Mouse (Mus musculus) liver, embryonic 13.5 days (tissue): ENCODE results near the gene Olfr1014. TPM values are rescaled to one million over a fixed set of nuclear protein-coding genes. Genes with fewer than 3 reads are reported as not detected.

ENCODE experiments used
- ATAC-seq: fragments of 200-750 bp; cut with Nextera tagmentation; 2 replicates; pipeline ENCODE4 v1.8.0; 2017; ENCODE audit warnings: low read depth, mild to moderate bottlenecking, moderate number of reproducible peaks, moderate library complexity
- DNase-seq: peaks from one replicate; pipeline ENCODE4 v3.0.0; 2022
- H3K27ac ChIP-seq: fragments of 300-500 bp; sonication (generic); 2 replicates; pipeline ENCODE4 v1.5.1; 2015; ENCODE audit warnings: moderate library complexity, mild to moderate bottlenecking, inconsistent platforms
- H3K27me3 ChIP-seq: fragments of 300-500 bp; sonication (generic); 2 replicates; pipeline ENCODE4 v1.6.1; 2015; ENCODE audit warnings: mild to moderate bottlenecking, inconsistent platforms
- H3K36me3 ChIP-seq: fragments of 300-500 bp; sonication (generic); 2 replicates; pipeline ENCODE4 v1.6.1; 2015; ENCODE audit warnings: mild to moderate bottlenecking, inconsistent platforms
- H3K4me1 ChIP-seq: fragments of 300-500 bp; sonication (generic); replicated peaks from 2 replicates; pipeline ENCODE4 v1.6.1; 2015; ENCODE audit warnings: inconsistent platforms
- H3K4me2 ChIP-seq: fragments of 300-500 bp; sonication (generic); 2 replicates; pipeline ENCODE4 v1.6.1; 2015; ENCODE audit warnings: inconsistent platforms, mild to moderate bottlenecking, moderate library complexity
- H3K4me3 ChIP-seq: fragments of 300-500 bp; sonication (generic); replicated peaks from 2 replicates; pipeline ENCODE4 v1.5.1; 2015; ENCODE audit warnings: mild to moderate bottlenecking, inconsistent platforms
- H3K9ac ChIP-seq: fragments of 300-500 bp; sonication (generic); 2 replicates; pipeline ENCODE4 v1.6.1; 2015; ENCODE audit warnings: mild to moderate bottlenecking, inconsistent platforms
- H3K9me3 ChIP-seq: fragments of 300-500 bp; sonication (generic); replicated peaks from 2 replicates; pipeline ENCODE4 v1.6.1; 2016; ENCODE audit warnings: inconsistent platforms
- WGBS: fragments of 180-500 bp; shearing (Covaris S2); methylation state at CpG from one replicate; pipeline ENCODE4 v1.1.7; 2015; ENCODE audit not compliant: insufficient replicate concordance; 5-methylcytosine and 5-hydroxymethylcytosine counted together
- polyA plus RNA-seq: library from polyadenylated mRNA; unstranded; fragments of >200 nt; fragmentation: Nextera tagmentation; extraction: Ambion mirVana; gene quantifications from 2 replicates; pipeline ENCODE4 v1.2.1, GENCODE M21; 2015

The Olfr1014 gene
- polyA plus RNA-seq = not detected in 2 replicates

DNA sequence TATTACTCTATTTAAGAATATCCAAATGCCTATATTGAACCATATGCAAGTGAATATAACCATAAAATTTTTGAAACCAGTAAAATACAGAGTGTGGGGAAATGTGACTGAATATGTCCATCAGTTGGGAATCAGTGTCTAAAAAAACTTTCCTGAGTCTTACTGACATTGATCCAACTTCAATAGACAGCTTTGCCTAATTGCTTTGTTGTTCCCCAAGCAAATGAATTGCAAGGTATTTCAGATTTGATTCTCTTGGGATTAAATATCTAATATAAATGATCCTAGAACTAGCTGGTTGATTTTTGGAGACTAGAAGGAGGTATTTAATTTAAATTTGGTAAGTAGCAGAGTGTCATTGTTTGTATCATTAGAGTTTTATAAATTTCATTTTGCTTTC lies at the start of gene Olfr1014:
Gene Olfr1014 (plus strand): TSS at position 301 of the 400 bp plus-strand sequence.
- Histone ChIP-seq H3K4me1 (no peaks in the 10 kb centered on the region), H3K4me2 (no peak within 1 kb of the TSS), H3K36me3 (no peaks in the 10 kb centered on the region), H3K4me3 (no peak within 1 kb of the TSS), H3K27ac (no peak within 1 kb of the TSS), H3K27me3 (no peaks in the 10 kb centered on the region), H3K9ac (no peak within 1 kb of the TSS), H3K9me3 (no peaks in the 10 kb centered on the region)
- no peak for DNase-seq
- no peak for ATAC-seq

DNA sequence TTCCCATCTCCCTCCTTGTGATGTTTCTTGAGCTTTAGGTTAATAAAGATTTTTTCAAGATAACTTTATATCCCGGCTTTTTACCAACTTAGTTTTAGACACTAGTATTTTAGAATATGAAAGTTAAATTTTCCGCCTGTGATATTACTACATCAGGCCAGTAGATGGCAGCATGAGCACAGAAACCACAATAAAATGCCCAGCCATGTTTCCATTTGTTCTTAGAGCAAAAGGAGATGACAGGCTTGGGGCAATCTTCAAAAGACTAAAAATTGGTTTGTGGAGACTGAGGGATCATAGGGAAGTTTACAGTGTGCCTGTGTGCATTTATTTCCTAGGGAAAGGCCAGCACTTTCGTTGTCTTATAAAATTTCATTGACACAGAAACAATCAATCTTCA lies 46.7 kb upstream of the Olfr1014 start:
- Histone ChIP-seq H3K36me3 (no peaks in the 10 kb centered on the region), H3K27me3 (no peaks in the 10 kb centered on the region), H3K4me1 (no peaks in the 10 kb centered on the region), H3K9me3 (no peaks in the 10 kb centered on the region), H3K4me3 (no peak overlapping the region), H3K27ac (no peak overlapping the region), H3K9ac (no peak overlapping the region), H3K4me2 (no peak overlapping the region)
- ATAC-seq = no peak
- no peak for DNase-seq
- 11% methylated on average over 3 of the region's 3 CpGs for WGBS

GRCm38 (mm10) chr2:85753822-85754221 lies 18.7 kb upstream of the Olfr1014 start:
- H3K9me3 ChIP-seq = no peaks in the 10 kb centered on the region
- H3K4me1 ChIP-seq = no peaks in the 10 kb centered on the region
- no peak overlapping the region for H3K27ac ChIP-seq
- no peaks in the 10 kb centered on the region for H3K36me3 ChIP-seq
- H3K4me3 ChIP-seq = no peak overlapping the region
- 64% methylated on average over 4 of the region's 4 CpGs for WGBS
- ATAC-seq = no peak
- H3K4me2 ChIP-seq = no peak overlapping the region
- no peak for DNase-seq
- H3K27me3 ChIP-seq = no peaks in the 10 kb centered on the region
- H3K9ac ChIP-seq = no peak overlapping the region

GRCm38 (mm10) chr2:85762666-85763065 lies 9.8 kb upstream of the Olfr1014 start, which contains the start of gene Olfr1012:
TSS of gene Olfr1012 (minus strand) at chr2:85762766.
- Histone ChIP-seq H3K4me1 (no peaks in the 10 kb centered on the region), H3K27me3 (no peaks in the 10 kb centered on the region), H3K4me3 (no peak within 1 kb of the TSS), H3K9me3 (no peaks in the 10 kb centered on the region), H3K27ac (no peak within 1 kb of the TSS), H3K36me3 (no peaks in the 10 kb centered on the region), H3K4me2 (no peak within 1 kb of the TSS), H3K9ac (no peak within 1 kb of the TSS)
- DNase-seq = no peak
- ATAC-seq = no peak
- 34% methylated on average over 1 of the region's 1 CpGs for WGBS

DNA sequence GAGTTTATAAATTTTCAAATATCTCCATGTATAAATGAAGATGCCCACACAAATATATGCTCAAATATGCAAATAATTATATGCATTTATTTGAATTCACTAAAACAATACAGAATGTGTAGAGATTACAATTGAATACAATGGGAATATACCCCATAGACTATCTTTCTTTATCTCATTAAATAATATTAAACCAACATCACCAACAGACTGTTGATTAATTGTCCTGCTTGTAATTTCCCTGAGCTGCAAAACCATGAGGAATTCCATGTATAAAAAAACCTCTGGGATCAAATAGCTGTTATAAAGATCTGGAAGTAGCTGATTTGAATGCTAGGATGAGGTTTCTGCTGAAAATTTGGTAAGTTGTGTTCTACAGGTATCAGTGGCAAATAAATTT lies 5.7 kb upstream of the Olfr1014 start, which contains the start of gene Olfr1013:
Gene Olfr1013 (plus strand): TSS at position 301 of the 400 bp plus-strand sequence.
- H3K27ac ChIP-seq = no peak within 1 kb of the TSS
- H3K27me3 ChIP-seq = no peaks in the 10 kb centered on the region
- no peaks in the 10 kb centered on the region for H3K36me3 ChIP-seq
- H3K4me3 ChIP-seq = no peak within 1 kb of the TSS
- DNase-seq (no peak), ATAC-seq (no peak)
- no peaks in the 10 kb centered on the region for H3K4me1 ChIP-seq
- H3K4me2 ChIP-seq = no peak within 1 kb of the TSS
- H3K9me3 ChIP-seq = no peaks in the 10 kb centered on the region
- H3K9ac ChIP-seq = no peak within 1 kb of the TSS

DNA sequence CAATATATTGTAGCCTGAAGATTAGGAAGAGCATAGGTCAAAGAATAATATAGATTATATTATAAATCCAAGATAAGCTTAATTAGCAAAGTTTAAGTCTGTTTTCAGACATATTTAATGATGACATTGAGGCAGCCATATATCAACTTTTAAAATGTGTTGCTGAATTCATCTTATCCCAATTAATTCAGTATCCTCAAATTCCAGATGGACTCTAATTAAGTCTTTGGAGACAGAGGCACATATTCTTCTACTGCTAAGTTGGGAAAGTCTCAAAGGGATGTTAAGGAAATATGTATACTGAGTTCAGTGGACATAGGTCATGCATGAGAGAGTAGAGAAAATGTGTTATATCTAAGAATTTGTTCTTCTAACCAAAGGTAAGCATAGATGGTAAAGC lies 9.2 kb downstream of the Olfr1014 start, which contains the start of gene Olfr1015:
Gene Olfr1015 (plus strand): TSS at position 301 of the 400 bp plus-strand sequence.
- Histone ChIP-seq H3K9ac (no peak within 1 kb of the TSS), H3K9me3 (no peaks in the 10 kb centered on the region), H3K4me1 (no peaks in the 10 kb centered on the region), H3K4me2 (no peak within 1 kb of the TSS), H3K4me3 (no peak within 1 kb of the TSS), H3K27me3 (no peaks in the 10 kb centered on the region), H3K36me3 (no peaks in the 10 kb centered on the region), H3K27ac (no peak within 1 kb of the TSS)
- no peak for DNase-seq
- no peak for ATAC-seq

DNA sequence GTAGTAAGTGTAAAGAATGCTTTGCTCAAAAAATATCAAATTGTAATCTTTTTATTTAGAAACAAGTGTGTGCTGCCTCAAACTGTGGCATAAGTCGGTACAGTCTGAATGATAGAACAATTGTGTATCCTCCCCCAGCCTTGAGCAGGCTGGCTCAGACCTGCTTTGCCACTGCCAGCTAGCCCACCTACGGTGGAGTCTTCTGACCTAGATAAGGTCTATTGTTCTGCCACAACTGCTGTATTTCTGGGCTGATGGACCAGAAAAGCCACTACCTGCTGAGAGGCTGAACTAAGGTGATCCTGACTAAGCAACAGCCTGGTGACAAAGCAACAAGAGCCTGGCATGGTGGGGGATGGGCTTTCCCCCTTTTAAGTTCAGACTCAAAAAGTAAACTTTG lies 19.8 kb downstream of the Olfr1014 start:
- Histone ChIP-seq H3K36me3 (no peaks in the 10 kb centered on the region), H3K27me3 (no peaks in the 10 kb centered on the region), H3K4me1 (no peaks in the 10 kb centered on the region), H3K4me2 (no peak overlapping the region), H3K27ac (no peak overlapping the region), H3K9ac (no peak overlapping the region), H3K9me3 (no peaks in the 10 kb centered on the region), H3K4me3 (no peak overlapping the region)
- no peak for ATAC-seq
- WGBS = 48% methylated on average over 2 of the region's 2 CpGs
- DNase-seq = no peak

- DNase-seq (no peak), ATAC-seq (no peak)
- H3K27ac ChIP-seq = no peak within 1 kb of the TSS
- no peaks in the 10 kb centered on the region for H3K9me3 ChIP-seq
- no peaks in the 10 kb centered on the region for H3K36me3 ChIP-seq
- 62% methylated on average over 2 of the region's 2 CpGs for WGBS
- H3K4me3 ChIP-seq = no peak within 1 kb of the TSS
- no peaks in the 10 kb centered on the region for H3K4me1 ChIP-seq
- H3K9ac ChIP-seq = no peak within 1 kb of the TSS
- H3K27me3 ChIP-seq = no peaks in the 10 kb centered on the region
- no peak within 1 kb of the TSS for H3K4me2 ChIP-seq
These were observed 29.9 kb downstream of the Olfr1014 start, which contains the start of gene Olfr1016 for GRCm38 (mm10) chr2:85802444-85802843. TSS of gene Olfr1016 (minus strand) at chr2:85802544.

DNA sequence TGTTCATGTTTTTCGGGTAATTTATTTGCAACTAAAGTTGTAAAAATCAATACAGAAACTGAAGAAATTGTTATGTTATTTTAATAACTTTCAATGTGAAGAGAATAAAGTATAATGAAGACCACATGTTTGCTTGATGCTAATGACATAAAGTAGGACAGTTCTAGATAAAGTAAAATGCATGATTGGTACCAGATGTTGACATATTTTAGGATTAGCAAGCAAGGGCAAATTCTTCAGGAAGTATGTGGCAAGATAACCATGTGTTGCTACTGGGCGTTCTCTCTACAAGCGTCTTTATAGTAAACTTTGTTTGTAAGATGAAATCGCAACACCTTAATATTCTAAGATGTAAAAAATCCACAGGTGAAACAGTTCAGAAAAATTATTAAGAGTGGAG lies 32.0 kb downstream of the Olfr1014 start:
- H3K27me3 ChIP-seq = no peaks in the 10 kb centered on the region
- DNase-seq = no peak
- no peaks in the 10 kb centered on the region for H3K4me1 ChIP-seq
- no peaks in the 10 kb centered on the region for H3K36me3 ChIP-seq
- H3K27ac ChIP-seq = no peak overlapping the region
- H3K4me3 ChIP-seq = no peak overlapping the region
- WGBS = 70% methylated on average over 4 of the region's 4 CpGs
- no peaks in the 10 kb centered on the region for H3K9me3 ChIP-seq
- no peak overlapping the region for H3K9ac ChIP-seq
- no peak for ATAC-seq
- H3K4me2 ChIP-seq = no peak overlapping the region

- no peaks in the 10 kb centered on the region for H3K9me3 ChIP-seq
- H3K9ac ChIP-seq = no peak within 1 kb of the TSS
- H3K4me3 ChIP-seq = no peak within 1 kb of the TSS
- H3K4me2 ChIP-seq = no peak within 1 kb of the TSS
- no peaks in the 10 kb centered on the region for H3K4me1 ChIP-seq
- ATAC-seq = no peak
- H3K36me3 ChIP-seq = no peaks in the 10 kb centered on the region
- H3K27ac ChIP-seq = no peak within 1 kb of the TSS
- DNase-seq = no peak
- H3K27me3 ChIP-seq = no peaks in the 10 kb centered on the region
These were observed 45.7 kb downstream of the Olfr1014 start, which contains the start of gene Olfr1018 for GRCm38 (mm10) chr2:85818179-85818578. TSS of gene Olfr1018 (plus strand) at chr2:85818479.
